In the genomic region with DNA sequence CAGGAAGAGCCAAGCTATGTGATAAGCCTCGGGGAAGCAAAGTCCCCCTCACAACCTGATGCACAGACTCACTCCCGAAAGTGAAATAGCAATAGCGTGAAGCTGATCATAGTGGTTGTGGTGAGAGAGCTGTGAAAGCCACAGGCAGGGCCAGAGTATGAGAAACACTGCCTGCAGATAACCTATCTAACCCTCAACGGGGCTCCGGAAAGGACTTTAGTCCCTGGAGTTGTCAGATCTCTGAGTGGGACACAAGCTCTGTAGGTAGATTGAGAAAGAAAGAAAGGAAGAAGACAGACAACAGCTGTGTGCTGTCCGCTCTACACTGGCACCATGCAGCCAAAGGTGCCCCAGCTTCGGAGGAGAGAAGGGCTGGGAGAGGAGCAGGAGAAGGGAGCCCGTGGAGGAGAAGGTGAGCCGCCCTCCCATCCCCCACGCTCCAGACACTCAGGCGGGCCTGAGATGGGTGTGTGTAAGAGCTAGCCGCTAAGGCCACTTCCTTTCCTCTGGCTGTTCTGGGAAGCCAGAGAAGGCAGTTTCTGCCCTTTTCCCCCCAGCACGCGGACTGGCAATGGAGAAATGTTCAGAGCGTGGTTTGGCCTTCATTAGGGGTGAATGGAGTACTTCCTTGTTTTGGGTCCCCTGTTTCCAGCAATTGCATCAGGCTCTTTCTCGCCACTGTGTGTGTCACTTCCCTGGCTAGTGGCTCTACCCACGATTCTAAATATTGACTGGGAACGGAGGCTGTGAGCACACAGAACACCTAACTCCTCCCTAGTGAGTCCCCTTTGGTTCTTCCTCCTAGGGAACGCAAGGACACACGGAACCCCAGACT, we compare ENCODE assay signal across 7 mouse cellular contexts. TPM values are rescaled to one million over a fixed set of nuclear protein-coding genes. Genes with fewer than 3 reads are reported as not detected.
DNase-seq lines count a peak whose midpoint lies in the region; ATAC-seq and TF ChIP-seq lines count a peak whose summit lies in the region.

A gene (plus strand): TSS at position 226 of the 835 bp plus-strand sequence.

- peak within 1 kb of the TSS; percentile 42 for H3K27ac ChIP-seq in kidney, postnatal 0 days
- H3K27ac ChIP-seq in macrophage: peak within 1 kb of the TSS; percentile 92

- peak; percentile 91 for DNase-seq in 416B (ENCODE audit: low read depth)
- peak; percentile 47 for DNase-seq in ES-CJ7 (ENCODE audit: low read depth, low spot score)
- DNase-seq in heart, adult 18-20 months: peak; percentile 45 to 68
- DNase-seq in kidney, postnatal 0 days (ENCODE audit: low spot score): peak; percentile 61
- no peak for DNase-seq in cerebellum, postnatal 36 days
- DNase-seq in frontal cortex, postnatal 10 days (ENCODE audit: low spot score in 2 of 2): no peak

- H3K36me3 ChIP-seq in kidney, postnatal 0 days (ENCODE audit: insufficient read depth, low read length): no peaks in the 10 kb centered on the region
- H3K36me3 ChIP-seq in macrophage (ENCODE audit: inconsistent target): no peaks in the 10 kb centered on the region

- no peak within 1 kb of the TSS for H3K4me3 ChIP-seq in kidney, postnatal 0 days (replicated peaks; ENCODE audit: low read depth, low read length)
- H3K4me3 ChIP-seq in macrophage (ENCODE audit: inconsistent target): peak within 1 kb of the TSS; percentile 15; the same call in 1 of the 2 replicates

- H3K4me2 ChIP-seq in kidney, postnatal 0 days (ENCODE audit: low read length): peak within 1 kb of the TSS; percentile 2; the same call in 1 of the 2 replicates

- 42% methylated on average over 20 of the region's 20 CpGs for WGBS in kidney, postnatal 0 days
- 11% methylated on average over 19 of the region's 20 CpGs for WGBS in macrophage (ENCODE audit: missing documents)

- H3K9me3 ChIP-seq in kidney, postnatal 0 days (replicated peaks; ENCODE audit: low read length): no peaks in the 10 kb centered on the region

- no peak for TF ChIP-seq CTCF in kidney, postnatal 0 days (IDR thresholded peaks at IDR 0.05; ENCODE audit: low read depth)

- H3K27me3 ChIP-seq in kidney, postnatal 0 days (ENCODE audit: insufficient read depth, low read length): 0 out of 2 replicates have a peak, but pooled peaks cover 2% of the 10 kb centered on the region

- 0 out of 2 replicates have a peak within 1 kb of the TSS, but pooled peaks have one; percentile 14 for H3K9ac ChIP-seq in kidney, postnatal 0 days (ENCODE audit: low read depth, low read length)

- no peaks in the 10 kb centered on the region for H3K79me2 ChIP-seq in macrophage (ENCODE audit: inconsistent target)

- ATAC-seq in kidney, postnatal 0 days (replicated peaks; ENCODE audit: low FRiP score, low read depth): no peak

- 0 out of 2 replicates have a peak, but pooled peaks cover 3% of the 10 kb centered on the region for H3K4me1 ChIP-seq in kidney, postnatal 0 days (replicated peaks; ENCODE audit: insufficient read depth, low read length)

RNA-seq across cellular contexts. Expression of the gene that starts here (rescaled TPM):
- total RNA-seq in heart, adult 18-20 months (2021): not detected
- polyA plus RNA-seq in kidney, postnatal 0 days (2015; fragmentation: Nextera tagmentation; extraction: Ambion mirVana): 0.28 and 0.34 TPM in 2 replicates
- 10 to 100 TPM in 11 of 26 experiments, 1 to 10 TPM in 8, under 1 TPM in 6, not detected in 1; 0.31 to 42.7 (median 9.7) TPM for total RNA-seq in macrophage (2018; cell fraction: chromatin; rRNA removed)
- total RNA-seq in macrophage (2018; cell fraction: cytosol; rRNA removed): 1 to 10 TPM in 13 of 26 experiments, under 1 TPM in 12, not detected in 1; 0.06 to 3.7 (median 1.3) TPM
- 10 to 100 TPM in 13 of 26 experiments, 1 to 10 TPM in 6, under 1 TPM in 7; 0.36 to 37.2 (median 7.1) TPM for total RNA-seq in macrophage (2018; cell fraction: nucleus; rRNA removed)
- polyA plus RNA-seq in macrophage (2018): 0.06 to 0.15 TPM in 2 of 3 replicates, not detected in the other

Comparison
In these comparisons a context has a peak if more than half of its experiments do, and no peak if none do; other contexts are left out.
1. Peak in DNase-seq in heart, adult 18-20 months; RNA of the gene not detected or under 1 TPM.
2. Peak in DNase-seq, H3K27ac ChIP-seq, H3K9ac ChIP-seq and H3K4me2 ChIP-seq in kidney, postnatal 0 days; RNA of the gene not detected or under 1 TPM.
3. DNase-seq: peak in 416B (single experiment) and ES-CJ7 (single experiment); none in cerebellum, postnatal 36 days (0 of 2) and frontal cortex, postnatal 10 days (0 of 2).